Mouse (Mus musculus) cerebellum, adult 2 months (tissue): ENCODE results near the gene Wdr24.
A peak's percentile ranks its signal among the peaks of the same experiment; 100 is the strongest.

Source experiments
- CTCF ChIP-seq: fragments of 200-500 bp; IDR thresholded peaks from 2 replicates; pipeline ENCODE4 v1.5.1; 2011; ENCODE audit warnings: low read depth, mild to moderate bottlenecking, control low read depth, low read length, moderate library complexity, borderline replicate concordance; ENCODE audit not compliant: insufficient read depth
- POLR2A ChIP-seq: fragments of 200-500 bp; IDR thresholded peaks from 2 replicates; pipeline ENCODE4 v1.6.1; 2011; ENCODE audit warnings: low read length, control low read depth, borderline replicate concordance; ENCODE audit not compliant: insufficient read depth

GRCm38 (mm10) chr17:25828712-25829557, 5.5 kb downstream of the Wdr24 start, which contains the start of gene Jmjd8:
- TF ChIP-seq POLR2A (peak; percentile 80), CTCF (peak; percentile 58; the same call in 1 of the 2 replicates)
